Mouse (Mus musculus) bone marrow, adult 2 months (tissue): ENCODE results near the gene Arl13a. TPM values are rescaled to one million over a fixed set of nuclear protein-coding genes. Genes with fewer than 3 reads are reported as not detected.

Source experiments
- H3K27ac ChIP-seq: fragments of 200-500 bp; 2 replicates; pipeline ENCODE4 v1.5.1; 2012; ENCODE audit warnings: low read depth, mild to moderate bottlenecking, control low read depth, inconsistent platforms, low read length; ENCODE audit not compliant: control insufficient read depth, poor library complexity, insufficient read depth
- H3K4me1 ChIP-seq: fragments of 200-500 bp; 2 replicates; pipeline ENCODE4 v1.6.1; 2011; ENCODE audit warnings: low read length; ENCODE audit not compliant: control insufficient read depth, insufficient read depth
- H3K4me3 ChIP-seq: fragments of 200-500 bp; replicated peaks from 2 replicates; pipeline ENCODE3; 2011; ENCODE audit warnings: mild to moderate bottlenecking, low read depth, low read length, control low read depth; ENCODE audit not compliant: control insufficient read depth
- CTCF ChIP-seq: fragments of 200-500 bp; IDR thresholded peaks from 2 replicates; pipeline ENCODE4 v1.5.1; 2011; ENCODE audit warnings: low read length, control low read depth; ENCODE audit not compliant: control insufficient read depth, insufficient read depth
- POLR2A ChIP-seq: fragments of 200-500 bp; IDR thresholded peaks from 2 replicates; pipeline ENCODE4 v1.6.1; 2011; ENCODE audit warnings: low read depth, mild to moderate bottlenecking, control low read depth, low read length, borderline replicate concordance; ENCODE audit not compliant: control insufficient read depth
- WGBS: fragments of 180-500 bp; shearing (Covaris S2); methylation state at CpG from one replicate; pipeline ENCODE4 v1.1.7; 2018; 5-methylcytosine and 5-hydroxymethylcytosine counted together
- polyA plus RNA-seq: library from polyadenylated mRNA; stranded (reverse); fragments of >200 nt; gene quantifications from 2 replicates; pipeline ENCODE4 v1.2.4, GENCODE M21; 2011; ENCODE audit warnings: low replicate concordance; ENCODE audit not compliant: missing spikeins, insufficient read depth, insufficient read length

The Arl13a gene
- polyA plus RNA-seq, 1 experiment = not detected

GRCm38 (mm10) chrX:134170584-134170983, 16.7 kb upstream of the Arl13a start:
- TF ChIP-seq CTCF (no peak), POLR2A (no peak)
- Histone ChIP-seq H3K4me1 (no peaks in the 10 kb centered on the region), H3K4me3 (no peak overlapping the region), H3K27ac (no peak overlapping the region)
- 94% methylated on average over 1 of the region's 1 CpGs for WGBS

- WGBS = 100% methylated on average over 1 of the region's 1 CpGs
Observed at GRCm38 (mm10) chrX:134174699-134175098, 12.6 kb upstream of the Arl13a start.

GRCm38 (mm10) chrX:134208491-134208890, 21.2 kb downstream of the Arl13a start:
- WGBS = 75% methylated on average over 2 of the region's 2 CpGs
- no peak overlapping the region for H3K4me3 ChIP-seq
- no peak for TF ChIP-seq POLR2A
- TF ChIP-seq CTCF = no peak
- H3K4me1 ChIP-seq = no peaks in the 10 kb centered on the region
- H3K27ac ChIP-seq = no peak overlapping the region

More at GRCm38 (mm10) chrX:134174699-134175098, 12.6 kb upstream of the Arl13a start:
- no peaks in the 10 kb centered on the region for H3K4me1 ChIP-seq
- H3K27ac ChIP-seq = no peak overlapping the region
- H3K4me3 ChIP-seq = no peak overlapping the region
- TF ChIP-seq CTCF (no peak), POLR2A (no peak)

GRCm38 (mm10) chrX:134211151-134211642, 23.9 kb downstream of the Arl13a start:
- H3K4me3 ChIP-seq = no peak overlapping the region
- no peak for TF ChIP-seq CTCF
- TF ChIP-seq POLR2A = no peak
- no peaks in the 10 kb centered on the region for H3K4me1 ChIP-seq
- WGBS = 92% methylated on average over 7 of the region's 7 CpGs
- H3K27ac ChIP-seq = no peak overlapping the region

GRCm38 (mm10) chrX:134218161-134218560, 30.9 kb downstream of the Arl13a start:
- WGBS = 67% methylated on average over 4 of the region's 4 CpGs
- H3K4me1 ChIP-seq = no peaks in the 10 kb centered on the region
- no peak overlapping the region for H3K4me3 ChIP-seq
- TF ChIP-seq POLR2A = no peak
- TF ChIP-seq CTCF = no peak
- no peak overlapping the region for H3K27ac ChIP-seq

- no peak overlapping the region for H3K4me3 ChIP-seq
- no peak overlapping the region for H3K27ac ChIP-seq
- no peak for TF ChIP-seq POLR2A
- no peak for TF ChIP-seq CTCF
- no peaks in the 10 kb centered on the region for H3K4me1 ChIP-seq
- 76% methylated on average over 3 of the region's 3 CpGs for WGBS
Observed at GRCm38 (mm10) chrX:134220618-134221017, 33.3 kb downstream of the Arl13a start.

GRCm38 (mm10) chrX:134221856-134222255, 34.6 kb downstream of the Arl13a start, which contains the start of gene Nox1:
Gene Nox1 (minus strand): TSS chrX:134221956.
- WGBS = 71% methylated on average over 4 of the region's 4 CpGs
- H3K4me3 ChIP-seq = no peak within 1 kb of the TSS
- no peak within 1 kb of the TSS for H3K27ac ChIP-seq
- TF ChIP-seq POLR2A = no peak
- no peaks in the 10 kb centered on the region for H3K4me1 ChIP-seq

GRCm38 (mm10) chrX:134233048-134233447, 45.7 kb downstream of the Arl13a start:
- no peaks in the 10 kb centered on the region for H3K4me1 ChIP-seq
- WGBS = 48% methylated on average over 1 of the region's 1 CpGs
- no peak overlapping the region for H3K4me3 ChIP-seq
- H3K27ac ChIP-seq = no peak overlapping the region
- no peak for TF ChIP-seq POLR2A
- no peak for TF ChIP-seq CTCF

- Histone ChIP-seq H3K4me1 (no peaks in the 10 kb centered on the region), H3K4me3 (no peak overlapping the region), H3K27ac (no peak overlapping the region)
- 58% methylated on average over 10 of the region's 10 CpGs for WGBS
- no peak for TF ChIP-seq CTCF
- TF ChIP-seq POLR2A = no peak
Observed at GRCm38 (mm10) chrX:134238266-134238665, 51.0 kb downstream of the Arl13a start.

GRCm38 (mm10) chrX:134245946-134246345, 58.6 kb downstream of the Arl13a start:
- TF ChIP-seq CTCF (no peak), POLR2A (no peak)
- Histone ChIP-seq H3K27ac (no peak overlapping the region), H3K4me3 (no peak overlapping the region), H3K4me1 (no peaks in the 10 kb centered on the region)
- WGBS = 89% methylated on average over 10 of the region's 10 CpGs
